Comparison of ENCODE assay signal across 8 mouse cellular contexts in the genomic region with DNA sequence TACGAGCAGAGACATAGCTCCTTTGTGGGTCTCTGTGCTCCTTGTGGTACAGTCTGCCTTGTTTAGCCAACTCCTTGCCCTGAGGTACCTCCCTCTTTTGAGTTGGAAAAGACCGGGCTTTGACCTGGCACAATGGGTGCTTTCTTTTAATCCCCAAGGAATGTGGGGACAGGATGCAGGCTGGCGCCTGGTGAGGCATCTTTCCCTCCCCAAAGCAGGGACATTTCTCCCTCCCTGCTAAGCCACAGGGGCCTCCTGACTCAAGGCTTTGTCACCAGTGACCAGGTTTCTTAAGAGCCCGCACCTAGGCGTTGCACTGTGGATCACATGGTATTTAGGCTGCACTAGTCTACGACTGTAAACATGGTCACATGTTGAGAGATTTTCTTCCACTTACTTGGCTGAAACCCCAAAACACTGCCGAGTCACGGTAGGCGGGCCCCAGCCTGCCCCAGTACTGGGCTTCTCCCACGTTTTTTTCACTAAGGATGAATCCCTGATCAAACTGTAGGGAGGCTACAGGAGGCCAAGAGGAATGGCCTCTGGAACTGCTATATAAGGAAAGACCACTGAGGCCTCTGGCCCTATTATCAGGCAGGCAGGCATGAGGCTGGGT. TPM values are rescaled to one million over a fixed set of nuclear protein-coding genes. Genes with fewer than 3 reads are reported as not detected.
A peak's percentile ranks its signal among the peaks of the same experiment; 100 is the strongest.
DNase-seq lines count a peak whose midpoint lies in the region; ATAC-seq and TF ChIP-seq lines count a peak whose summit lies in the region.

No protein-coding gene starts in this region.

- DNase-seq in neural tube, embryonic 11.5 days (ENCODE audit: low spot score): peak; percentile 17
- no peak for DNase-seq in neural tube, embryonic 10.5 days (ENCODE audit: extremely low spot score, low spot score)
- peak; percentile 74 to 76 for DNase-seq in adrenal gland, postnatal 36 days
- no peak for DNase-seq in forebrain, postnatal 0 days
- DNase-seq in induced T-regulatory cell, adult 2 months (ENCODE audit: low read depth): peak; percentile 63
- DNase-seq in right cerebral cortex, postnatal 36 days (ENCODE audit: low spot score in 2 of 2): no peak

- TF ChIP-seq CTCF in forebrain, postnatal 0 days (IDR thresholded peaks at IDR 0.05; ENCODE audit: low read depth): no peak

- H3K4me2 ChIP-seq in neural tube, embryonic 11.5 days (ENCODE audit: low read depth): peak overlapping the region; percentile 100
- H3K4me2 ChIP-seq in forebrain, postnatal 0 days (ENCODE audit: low read depth): peak overlapping the region; percentile 100
- H3K4me2 ChIP-seq in liver, embryonic 16.5 days (ENCODE audit: low read depth, low read length): peak overlapping the region; percentile 100
- peak overlapping the region; percentile 100 for H3K4me2 ChIP-seq in neural tube, embryonic 15.5 days

- H3K27ac ChIP-seq in neural tube, embryonic 11.5 days (ENCODE audit: low read depth, low read length): no peak overlapping the region
- H3K27ac ChIP-seq in forebrain, postnatal 0 days (ENCODE audit: low read depth, low read length): no peak overlapping the region
- H3K27ac ChIP-seq in liver, embryonic 16.5 days (ENCODE audit: low read length): peak overlapping the region; percentile 87
- H3K27ac ChIP-seq in neural tube, embryonic 15.5 days (replicated peaks): 0 out of 2 replicates have a peak overlapping the region, but pooled peaks have one; percentile 28

- no peak for ATAC-seq in neural tube, embryonic 11.5 days (ENCODE audit: insufficient read depth, low FRiP score, low TSS enrichment)
- 0 out of 2 replicates have a peak, but pooled peaks have one; percentile 17 for ATAC-seq in forebrain, postnatal 0 days
- ATAC-seq in liver, embryonic 16.5 days (ENCODE audit: low read depth): peak; percentile 70
- no peak for ATAC-seq in neural tube, embryonic 15.5 days (ENCODE audit: low FRiP score)

- peaks cover 16% of the 10 kb centered on the region for H3K27me3 ChIP-seq in neural tube, embryonic 11.5 days (ENCODE audit: control insufficient read depth, insufficient read depth, low read length)
- H3K27me3 ChIP-seq in forebrain, postnatal 0 days (ENCODE audit: insufficient read depth, low read length): peaks cover 13% of the 10 kb centered on the region
- H3K27me3 ChIP-seq in liver, embryonic 16.5 days (ENCODE audit: control insufficient read depth, insufficient read depth, low read depth, low read length): peaks cover 22% of the 10 kb centered on the region
- H3K27me3 ChIP-seq in neural tube, embryonic 15.5 days (replicated peaks): peaks cover 34% of the 10 kb centered on the region

- H3K9me3 ChIP-seq in neural tube, embryonic 11.5 days (ENCODE audit: control insufficient read depth, low read length): no peaks in the 10 kb centered on the region
- H3K9me3 ChIP-seq in forebrain, postnatal 0 days (ENCODE audit: low read length): no peaks in the 10 kb centered on the region
- H3K9me3 ChIP-seq in liver, embryonic 16.5 days (replicated peaks; ENCODE audit: control insufficient read depth, low read length): no peaks in the 10 kb centered on the region
- H3K9me3 ChIP-seq in neural tube, embryonic 15.5 days (replicated peaks): no peaks in the 10 kb centered on the region

- peak overlapping the region; percentile 72 for H3K4me3 ChIP-seq in neural tube, embryonic 11.5 days (ENCODE audit: low read depth, low read length)
- peak overlapping the region; percentile 71 for H3K4me3 ChIP-seq in forebrain, postnatal 0 days (ENCODE audit: low read depth, low read length)
- H3K4me3 ChIP-seq in liver, embryonic 16.5 days (ENCODE audit: low read depth, low read length): peak overlapping the region; percentile 87
- H3K4me3 ChIP-seq in neural tube, embryonic 15.5 days (replicated peaks): peak overlapping the region; percentile 85

- H3K4me1 ChIP-seq in neural tube, embryonic 11.5 days (ENCODE audit: control insufficient read depth, insufficient read depth, low read length): peaks cover 22% of the 10 kb centered on the region
- peaks cover 19% of the 10 kb centered on the region; the same call in 1 of the 2 replicates for H3K4me1 ChIP-seq in forebrain, postnatal 0 days (ENCODE audit: insufficient read depth)
- H3K4me1 ChIP-seq in liver, embryonic 16.5 days (ENCODE audit: control insufficient read depth, low read depth, low read length): peaks cover 39% of the 10 kb centered on the region
- H3K4me1 ChIP-seq in neural tube, embryonic 15.5 days: peaks cover 42% of the 10 kb centered on the region

- no peak overlapping the region; the same call in 1 of the 2 replicates for H3K9ac ChIP-seq in neural tube, embryonic 11.5 days (ENCODE audit: low read length)
- H3K9ac ChIP-seq in forebrain, postnatal 0 days: peak overlapping the region; percentile 58
- peak overlapping the region; percentile 82 for H3K9ac ChIP-seq in liver, embryonic 16.5 days (ENCODE audit: low read depth, low read length)
- peak overlapping the region; percentile 66 for H3K9ac ChIP-seq in neural tube, embryonic 15.5 days (replicated peaks)

- WGBS in neural tube, embryonic 11.5 days: 2% methylated on average over 10 of the region's 10 CpGs
- 3% methylated on average over 10 of the region's 10 CpGs for WGBS in forebrain, postnatal 0 days
- WGBS in liver, embryonic 16.5 days (ENCODE audit: insufficient replicate concordance): under 1% methylated on average over 10 of the region's 10 CpGs
- 6% methylated on average over 10 of the region's 10 CpGs for WGBS in neural tube, embryonic 15.5 days

- peaks cover 6% of the 10 kb centered on the region for H3K36me3 ChIP-seq in neural tube, embryonic 11.5 days (ENCODE audit: control insufficient read depth, insufficient read depth, low read length)
- H3K36me3 ChIP-seq in forebrain, postnatal 0 days (ENCODE audit: insufficient read depth): peaks cover 12% of the 10 kb centered on the region
- peaks cover 8% of the 10 kb centered on the region for H3K36me3 ChIP-seq in liver, embryonic 16.5 days (ENCODE audit: control insufficient read depth, insufficient read depth)
- peaks cover 22% of the 10 kb centered on the region for H3K36me3 ChIP-seq in neural tube, embryonic 15.5 days

RNA-seq across cellular contexts. Expression of a gene that starts 1.6 kb away (rescaled TPM):
- polyA plus RNA-seq in neural tube, embryonic 11.5 days (2014; fragmentation: Nextera tagmentation; extraction: Ambion mirVana): 4.0 and 4.6 TPM in 2 replicates
- 10 to 100 TPM; 21.7 to 29.7 TPM for total RNA-seq in adrenal gland, postnatal 36 days (2021)
- 5.0 and 8.1 TPM in 2 replicates for total RNA-seq in forebrain, postnatal 0 days (2014; rRNA removed)
- polyA plus RNA-seq in forebrain, postnatal 0 days (2015; fragmentation: Nextera tagmentation; extraction: Ambion mirVana): 2.6 and 3.4 TPM in 2 replicates
- polyA plus RNA-seq in liver, embryonic 16.5 days (2015; fragmentation: Nextera tagmentation; extraction: Ambion mirVana): 3.8 and 4.6 TPM in 2 replicates
- polyA plus RNA-seq in neural tube, embryonic 15.5 days (2015; fragmentation: Nextera tagmentation; extraction: Ambion mirVana): 5.7 and 7.8 TPM in 2 replicates

RNA-seq across cellular contexts. Expression of a gene that starts 14.1 kb away (rescaled TPM):
- polyA plus RNA-seq in neural tube, embryonic 11.5 days (2014; fragmentation: Nextera tagmentation; extraction: Ambion mirVana): 27.6 and 28.8 TPM in 2 replicates
- 10 to 100 TPM; 17.2 to 17.7 TPM for total RNA-seq in adrenal gland, postnatal 36 days (2021)
- total RNA-seq in forebrain, postnatal 0 days (2014; rRNA removed): 15.7 and 17.1 TPM in 2 replicates
- polyA plus RNA-seq in forebrain, postnatal 0 days (2015; fragmentation: Nextera tagmentation; extraction: Ambion mirVana): 11.0 and 17.2 TPM in 2 replicates
- polyA plus RNA-seq in liver, embryonic 16.5 days (2015; fragmentation: Nextera tagmentation; extraction: Ambion mirVana): 4.1 and 4.5 TPM in 2 replicates
- 21.3 TPM in 2 replicates for polyA plus RNA-seq in neural tube, embryonic 15.5 days (2015; fragmentation: Nextera tagmentation; extraction: Ambion mirVana)

RNA-seq across cellular contexts. Expression of a gene that starts 17.3 kb away (rescaled TPM):
- 17.4 and 23.8 TPM in 2 replicates for polyA plus RNA-seq in neural tube, embryonic 11.5 days (2014; fragmentation: Nextera tagmentation; extraction: Ambion mirVana)
- total RNA-seq in adrenal gland, postnatal 36 days (2021): 1 to 10 TPM; 8.6 to 9.7 TPM
- total RNA-seq in forebrain, postnatal 0 days (2014; rRNA removed): 10.5 and 10.9 TPM in 2 replicates
- 13.5 and 14.2 TPM in 2 replicates for polyA plus RNA-seq in forebrain, postnatal 0 days (2015; fragmentation: Nextera tagmentation; extraction: Ambion mirVana)
- 8.0 and 11.1 TPM in 2 replicates for polyA plus RNA-seq in liver, embryonic 16.5 days (2015; fragmentation: Nextera tagmentation; extraction: Ambion mirVana)
- 15.9 and 16.4 TPM in 2 replicates for polyA plus RNA-seq in neural tube, embryonic 15.5 days (2015; fragmentation: Nextera tagmentation; extraction: Ambion mirVana)

RNA-seq across cellular contexts. Expression of a gene that starts 21.4 kb away (rescaled TPM):
- polyA plus RNA-seq in neural tube, embryonic 11.5 days (2014; fragmentation: Nextera tagmentation; extraction: Ambion mirVana): 17.4 and 20.3 TPM in 2 replicates
- total RNA-seq in adrenal gland, postnatal 36 days (2021): 10 to 100 TPM; 19.5 to 20.5 TPM
- total RNA-seq in forebrain, postnatal 0 days (2014; rRNA removed): 19.7 and 22.3 TPM in 2 replicates
- 48.8 and 52.2 TPM in 2 replicates for polyA plus RNA-seq in forebrain, postnatal 0 days (2015; fragmentation: Nextera tagmentation; extraction: Ambion mirVana)
- 5.9 and 7.1 TPM in 2 replicates for polyA plus RNA-seq in liver, embryonic 16.5 days (2015; fragmentation: Nextera tagmentation; extraction: Ambion mirVana)
- polyA plus RNA-seq in neural tube, embryonic 15.5 days (2015; fragmentation: Nextera tagmentation; extraction: Ambion mirVana): 37.8 and 38.3 TPM in 2 replicates

RNA-seq across cellular contexts. Expression of a gene that starts 28.2 kb away (rescaled TPM):
- 0.38 and 0.66 TPM in 2 replicates for polyA plus RNA-seq in neural tube, embryonic 11.5 days (2014; fragmentation: Nextera tagmentation; extraction: Ambion mirVana)
- not detected for total RNA-seq in adrenal gland, postnatal 36 days (2021)
- 0.54 and 1.00 TPM in 2 replicates for total RNA-seq in forebrain, postnatal 0 days (2014; rRNA removed)
- polyA plus RNA-seq in forebrain, postnatal 0 days (2015; fragmentation: Nextera tagmentation; extraction: Ambion mirVana): 1.1 and 1.5 TPM in 2 replicates
- 0.11 and 0.12 TPM in 2 replicates for polyA plus RNA-seq in liver, embryonic 16.5 days (2015; fragmentation: Nextera tagmentation; extraction: Ambion mirVana)
- 2.1 and 2.2 TPM in 2 replicates for polyA plus RNA-seq in neural tube, embryonic 15.5 days (2015; fragmentation: Nextera tagmentation; extraction: Ambion mirVana)

Comparison
In these comparisons a context has a peak if more than half of its experiments do, and no peak if none do; other contexts are left out.
1. DNase-seq: peak in neural tube, embryonic 11.5 days (single experiment), adrenal gland, postnatal 36 days (2 of 2) and induced T-regulatory cell, adult 2 months (single experiment); none in neural tube, embryonic 10.5 days (single experiment), forebrain, postnatal 0 days (single experiment) and right cerebral cortex, postnatal 36 days (0 of 2).
2. H3K27ac ChIP-seq: peak in liver, embryonic 16.5 days (single experiment) and neural tube, embryonic 15.5 days (single experiment); none in neural tube, embryonic 11.5 days (single experiment) and forebrain, postnatal 0 days (single experiment).
3. ATAC-seq: peak in forebrain, postnatal 0 days (single experiment) and liver, embryonic 16.5 days (single experiment); none in neural tube, embryonic 11.5 days (single experiment) and neural tube, embryonic 15.5 days (single experiment).
4. Peak in every context shown above with its lines, with median percentiles within 50 percentile points of each other: H3K4me2 ChIP-seq and H3K4me3 ChIP-seq.